Mouse (Mus musculus): ENCODE results near the gene Pbx4. TPM values are rescaled to one million over a fixed set of nuclear protein-coding genes. Genes with fewer than 3 reads are reported as not detected.

The Pbx4 gene
- polyA plus RNA-seq, 2 experiments = 6.6 to 6.8 TPM

DNA sequence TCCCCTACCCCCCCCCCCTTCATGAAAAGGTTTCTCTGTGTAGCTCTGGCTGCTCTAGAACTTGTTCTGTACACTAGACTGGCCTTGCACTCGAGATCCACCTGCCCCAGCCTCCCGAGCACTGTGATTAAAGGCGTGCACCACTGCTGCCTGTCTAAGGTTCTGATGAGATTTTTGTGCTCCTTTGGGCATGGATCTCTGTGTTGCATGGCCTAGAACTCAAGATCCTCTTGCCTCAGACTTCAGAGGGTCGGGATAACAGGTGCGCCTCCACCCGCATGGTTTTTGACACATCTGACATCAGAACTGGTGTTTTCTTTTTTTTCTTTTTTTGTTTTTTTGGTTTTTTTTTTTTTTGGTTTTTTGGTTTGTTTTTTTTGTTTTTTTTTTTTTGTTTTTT, 27.8 kb upstream of the Pbx4 start:
- no peak for TF ChIP-seq POLR2A (IDR thresholded peaks at IDR 0.05; ENCODE audit: borderline replicate concordance, extremely low read depth, insufficient read depth, insufficient read length)
- DNase-seq (ENCODE audit: low spot score) = no peak
- Histone ChIP-seq H3K4me1 (ENCODE audit: control insufficient read depth, insufficient read depth, low read length) (peaks cover 10% of the 10 kb centered on the region; the same call in 1 of the 2 replicates), H3K4me2 (replicated peaks; ENCODE audit: low read depth, low read length, severe bottlenecking) (no peak overlapping the region), H3K4me3 (replicated peaks; ENCODE audit: low read length) (no peak overlapping the region), H3K27me3 (ENCODE audit: control insufficient read depth, insufficient read depth, low read length) (no peaks in the 10 kb centered on the region), H3K27ac (replicated peaks; ENCODE audit: low read depth, low read length) (no peak overlapping the region), H3K9ac (ENCODE audit: low read depth, low read length, severe bottlenecking) (no peak overlapping the region), H3K36me3 (ENCODE audit: control insufficient read depth, insufficient read depth, low read length) (peaks cover 84% of the 10 kb centered on the region), H3K9me3 (ENCODE audit: control insufficient read depth, low read length) (no peaks in the 10 kb centered on the region)
- 89% methylated on average over 6 of the region's 6 CpGs for WGBS
- no peak for ATAC-seq (ENCODE audit: low FRiP score, low read depth)

DNA sequence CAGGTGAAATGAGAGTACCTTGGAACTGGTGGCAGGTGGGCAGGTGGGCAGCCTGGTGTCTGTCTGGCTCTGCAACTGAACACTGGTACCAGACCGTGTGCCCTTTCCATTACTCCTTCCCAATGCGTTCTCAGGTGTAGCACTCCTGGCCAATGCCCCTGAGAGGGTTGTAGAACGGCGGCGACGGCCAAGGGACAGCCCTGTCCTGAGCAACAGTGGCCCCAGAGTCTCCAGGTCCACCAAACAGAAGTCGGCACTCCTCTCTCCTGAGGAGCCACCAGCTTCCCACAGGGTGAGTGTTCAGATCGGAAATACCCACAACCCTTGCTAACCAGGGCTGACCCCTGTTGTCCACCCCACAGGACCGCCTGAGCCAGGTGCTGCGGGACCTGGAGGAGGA, 27.2 kb upstream of the Pbx4 start:
- TF ChIP-seq POLR2A (IDR thresholded peaks at IDR 0.05; ENCODE audit: borderline replicate concordance, extremely low read depth, insufficient read depth, insufficient read length) = no peak
- Histone ChIP-seq H3K36me3 (ENCODE audit: control insufficient read depth, insufficient read depth, low read length) (peaks cover 78% of the 10 kb centered on the region), H3K9me3 (ENCODE audit: control insufficient read depth, low read length) (no peaks in the 10 kb centered on the region), H3K9ac (ENCODE audit: low read depth, low read length, severe bottlenecking) (no peak overlapping the region), H3K4me1 (ENCODE audit: control insufficient read depth, insufficient read depth, low read length) (peaks cover 10% of the 10 kb centered on the region; the same call in 1 of the 2 replicates), H3K27ac (replicated peaks; ENCODE audit: low read depth, low read length) (no peak overlapping the region), H3K4me3 (replicated peaks; ENCODE audit: low read length) (no peak overlapping the region), H3K27me3 (ENCODE audit: control insufficient read depth, insufficient read depth, low read length) (no peaks in the 10 kb centered on the region), H3K4me2 (replicated peaks; ENCODE audit: low read depth, low read length, severe bottlenecking) (no peak overlapping the region)
- WGBS = 95% methylated on average over 10 of the region's 10 CpGs
- ATAC-seq (ENCODE audit: low FRiP score, low read depth) = no peak
- no peak for DNase-seq (ENCODE audit: low spot score)

DNA sequence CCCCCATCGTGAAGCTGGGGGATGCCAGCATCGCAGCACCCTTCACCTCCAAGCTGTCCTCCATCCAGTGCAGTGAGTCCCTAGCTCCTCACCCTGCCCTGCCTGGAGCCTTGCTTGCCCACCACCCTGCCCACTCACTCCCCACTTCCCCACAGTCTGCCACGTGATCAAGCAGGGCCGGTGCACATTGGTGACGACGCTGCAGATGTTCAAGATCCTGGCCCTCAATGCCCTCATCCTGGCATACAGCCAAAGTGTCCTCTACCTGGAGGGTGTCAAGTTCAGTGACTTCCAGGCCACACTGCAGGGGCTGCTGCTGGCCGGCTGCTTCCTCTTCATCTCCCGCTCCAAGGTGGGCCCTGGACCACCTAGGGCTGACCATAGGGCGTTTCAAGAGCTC, 26.8 kb upstream of the Pbx4 start:
- no peak for TF ChIP-seq POLR2A (IDR thresholded peaks at IDR 0.05; ENCODE audit: borderline replicate concordance, extremely low read depth, insufficient read depth, insufficient read length)
- H3K27me3 ChIP-seq (ENCODE audit: control insufficient read depth, insufficient read depth, low read length) = no peaks in the 10 kb centered on the region
- no peak overlapping the region for H3K4me3 ChIP-seq (replicated peaks; ENCODE audit: low read length)
- no peak overlapping the region for H3K4me2 ChIP-seq (replicated peaks; ENCODE audit: low read depth, low read length, severe bottlenecking)
- DNase-seq (ENCODE audit: low spot score) = no peak
- peaks cover 74% of the 10 kb centered on the region for H3K36me3 ChIP-seq (ENCODE audit: control insufficient read depth, insufficient read depth, low read length)
- peaks cover 10% of the 10 kb centered on the region; the same call in 1 of the 2 replicates for H3K4me1 ChIP-seq (ENCODE audit: control insufficient read depth, insufficient read depth, low read length)
- no peak for ATAC-seq (ENCODE audit: low FRiP score, low read depth)
- H3K9me3 ChIP-seq (ENCODE audit: control insufficient read depth, low read length) = no peaks in the 10 kb centered on the region
- no peak overlapping the region for H3K9ac ChIP-seq (ENCODE audit: low read depth, low read length, severe bottlenecking)
- no peak overlapping the region for H3K27ac ChIP-seq (replicated peaks; ENCODE audit: low read depth, low read length)
- whole genome bisulfite sequencing = 93% methylated on average over 9 of the region's 9 CpGs

GRCm38 (mm10) chr8:69807236-69807635, 25.1 kb upstream of the Pbx4 start:
- no peak for ATAC-seq (ENCODE audit: low FRiP score, low read depth)
- 96% methylated on average over 5 of the region's 5 CpGs for WGBS
- Histone ChIP-seq H3K27me3 (ENCODE audit: control insufficient read depth, insufficient read depth, low read length) (no peaks in the 10 kb centered on the region), H3K9me3 (ENCODE audit: control insufficient read depth, low read length) (no peaks in the 10 kb centered on the region), H3K4me3 (replicated peaks; ENCODE audit: low read length) (no peak overlapping the region), H3K4me1 (ENCODE audit: control insufficient read depth, insufficient read depth, low read length) (peaks cover 10% of the 10 kb centered on the region; the same call in 1 of the 2 replicates), H3K4me2 (replicated peaks; ENCODE audit: low read depth, low read length, severe bottlenecking) (no peak overlapping the region), H3K9ac (ENCODE audit: low read depth, low read length, severe bottlenecking) (no peak overlapping the region), H3K27ac (replicated peaks; ENCODE audit: low read depth, low read length) (no peak overlapping the region), H3K36me3 (ENCODE audit: control insufficient read depth, insufficient read depth, low read length) (peaks cover 57% of the 10 kb centered on the region)
- no peak for TF ChIP-seq POLR2A (IDR thresholded peaks at IDR 0.05; ENCODE audit: borderline replicate concordance, extremely low read depth, insufficient read depth, insufficient read length)
- no peak for DNase-seq (ENCODE audit: low spot score)

DNA sequence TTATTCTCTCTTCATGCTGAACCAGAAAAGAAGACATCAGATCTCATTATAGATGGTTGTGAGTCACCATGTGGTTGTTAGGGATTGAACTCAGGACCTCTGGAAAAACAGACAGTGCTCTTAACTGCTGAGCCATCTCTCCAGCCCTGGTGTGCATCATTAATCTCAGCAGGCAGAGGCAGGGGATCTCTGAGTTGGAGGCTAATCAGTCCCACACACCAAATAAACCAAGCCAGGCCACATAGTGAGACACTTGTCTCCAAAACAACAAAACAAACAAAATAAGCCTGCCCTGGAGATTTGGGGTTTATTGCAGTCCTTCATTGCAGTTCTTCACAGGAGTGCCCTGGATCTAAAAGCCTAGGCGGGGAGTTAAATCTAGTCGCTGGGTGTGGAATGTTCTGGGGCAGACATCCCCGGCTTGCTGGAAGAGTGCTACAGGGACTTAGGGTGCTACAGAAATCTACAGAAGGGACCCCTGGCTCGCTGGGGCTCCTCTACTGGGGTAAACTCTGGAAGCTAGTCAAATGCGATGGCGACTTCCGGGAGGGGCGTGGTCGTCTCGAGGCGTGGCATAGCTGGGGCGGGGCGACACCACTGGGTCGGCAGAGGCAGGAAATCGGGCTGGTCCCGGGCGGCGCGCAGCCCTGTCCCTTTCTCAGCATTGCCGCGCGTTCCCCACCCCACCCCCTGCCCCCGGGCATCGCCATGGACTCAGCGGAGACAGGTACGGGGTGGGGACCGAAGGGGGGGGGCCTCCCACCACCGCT, 24.0 kb upstream of the Pbx4 start, which contains the start of gene Gmip:
TSS of gene Gmip (plus strand) at position 586 of the 770 bp plus-strand sequence.
- Histone ChIP-seq H3K27ac (replicated peaks; ENCODE audit: low read depth, low read length) (no peak within 1 kb of the TSS), H3K4me3 (replicated peaks; ENCODE audit: low read length) (peak within 1 kb of the TSS; percentile 53), H3K4me2 (replicated peaks; ENCODE audit: low read depth, low read length, severe bottlenecking) (peak within 1 kb of the TSS; percentile 75), H3K4me1 (ENCODE audit: control insufficient read depth, insufficient read depth, low read length) (peaks cover 10% of the 10 kb centered on the region; the same call in 1 of the 2 replicates), H3K36me3 (ENCODE audit: control insufficient read depth, insufficient read depth, low read length) (peaks cover 47% of the 10 kb centered on the region), H3K9ac (ENCODE audit: low read depth, low read length, severe bottlenecking) (peak within 1 kb of the TSS; percentile 58), H3K27me3 (ENCODE audit: control insufficient read depth, insufficient read depth, low read length) (no peaks in the 10 kb centered on the region), H3K9me3 (ENCODE audit: control insufficient read depth, low read length) (no peaks in the 10 kb centered on the region)
- 4% methylated on average over 28 of the region's 28 CpGs for WGBS
- DNase-seq (ENCODE audit: low spot score) = peak; percentile 72
- peak; percentile 66 for ATAC-seq (ENCODE audit: low FRiP score, low read depth)
- TF ChIP-seq POLR2A (IDR thresholded peaks at IDR 0.05; ENCODE audit: borderline replicate concordance, extremely low read depth, insufficient read depth, insufficient read length) = no peak

Data from limb, embryonic 14.5 days (tissue).